Mouse (Mus musculus) heart, embryonic 16.5 days (tissue): ENCODE measurements at regions not wholly inside any gene's neighbourhood (a gene's known extent, or its start where the extent isn't known, plus 50 kb on each side); places are given as distances from the start of the nearest gene placed in this dataset.

Experiments
- ATAC-seq: fragments of 200-750 bp; cut with Nextera tagmentation; replicated peaks from 2 replicates; pipeline ENCODE4 v1.8.0; 2017; ENCODE audit warnings: moderate number of reproducible peaks; ENCODE audit not compliant: insufficient read depth, low FRiP score; ENCODE audit errors: extremely low read depth
- H3K27ac ChIP-seq: fragments of 300-500 bp; sonication (generic); 2 replicates; pipeline ENCODE4 v1.5.1; 2014; ENCODE audit warnings: mild to moderate bottlenecking, low read length, control low read depth, moderate library complexity
- H3K27me3 ChIP-seq: fragments of 300-500 bp; sonication (generic); 2 replicates; pipeline ENCODE4 v1.6.1; 2014; ENCODE audit warnings: low read length, mixed read lengths; ENCODE audit not compliant: control insufficient read depth, insufficient read depth
- H3K36me3 ChIP-seq: fragments of 300-500 bp; sonication (generic); 2 replicates; pipeline ENCODE4 v1.6.1; 2014; ENCODE audit not compliant: control insufficient read depth, insufficient read depth
- H3K4me1 ChIP-seq: fragments of 300-500 bp; sonication (generic); 2 replicates; pipeline ENCODE4 v1.6.1; 2014; ENCODE audit warnings: low read length, mixed read lengths; ENCODE audit not compliant: control insufficient read depth, insufficient read depth
- H3K4me2 ChIP-seq: fragments of 300-500 bp; sonication (generic); 2 replicates; pipeline ENCODE4 v1.6.1; 2014; ENCODE audit warnings: low read depth, mild to moderate bottlenecking, control low read depth, low read length
- H3K4me3 ChIP-seq: fragments of 300-500 bp; sonication (generic); 2 replicates; pipeline ENCODE4 v1.5.1; 2014; ENCODE audit warnings: mild to moderate bottlenecking, control low read depth, low read length
- H3K9ac ChIP-seq: fragments of 300-500 bp; sonication (generic); 2 replicates; pipeline ENCODE4 v1.6.1; 2014; ENCODE audit warnings: low read length, control low read depth
- H3K9me3 ChIP-seq: fragments of 300-500 bp; sonication (generic); replicated peaks from 2 replicates; pipeline ENCODE4 v1.6.1; 2016; ENCODE audit warnings: low read length; ENCODE audit not compliant: control insufficient read depth
- WGBS: fragments of 180-500 bp; shearing (Covaris S2); extraction: QIAGEN DNeasy Blood & Tissue Kit; methylation state at CpG from one replicate; pipeline ENCODE4 v1.1.7; 2014; 5-methylcytosine and 5-hydroxymethylcytosine counted together

- H3K9me3 ChIP-seq = no peaks in the 10 kb centered on the region
- no peaks in the 10 kb centered on the region for H3K36me3 ChIP-seq
- no peak overlapping the region for H3K27ac ChIP-seq
- H3K9ac ChIP-seq = no peak overlapping the region
- H3K27me3 ChIP-seq = no peaks in the 10 kb centered on the region
- WGBS = 80% methylated on average over 13 of the region's 13 CpGs
- no peak overlapping the region for H3K4me2 ChIP-seq
- no peaks in the 10 kb centered on the region for H3K4me1 ChIP-seq
- no peak for ATAC-seq
- no peak overlapping the region for H3K4me3 ChIP-seq
These were observed 544.3 kb downstream of the Ccdc171 start for GRCm38 (mm10) chr4:84069681-84070080.

GRCm38 (mm10) chr4:84070089-84070488 is 544.7 kb downstream of the Ccdc171 start:
- WGBS = 61% methylated on average over 4 of the region's 4 CpGs
- H3K4me1 ChIP-seq = no peaks in the 10 kb centered on the region
- H3K27ac ChIP-seq = no peak overlapping the region
- H3K4me3 ChIP-seq = no peak overlapping the region
- H3K9me3 ChIP-seq = no peaks in the 10 kb centered on the region
- H3K27me3 ChIP-seq = no peaks in the 10 kb centered on the region
- no peak overlapping the region for H3K4me2 ChIP-seq
- H3K9ac ChIP-seq = no peak overlapping the region
- H3K36me3 ChIP-seq = no peaks in the 10 kb centered on the region
- ATAC-seq = no peak

DNA sequence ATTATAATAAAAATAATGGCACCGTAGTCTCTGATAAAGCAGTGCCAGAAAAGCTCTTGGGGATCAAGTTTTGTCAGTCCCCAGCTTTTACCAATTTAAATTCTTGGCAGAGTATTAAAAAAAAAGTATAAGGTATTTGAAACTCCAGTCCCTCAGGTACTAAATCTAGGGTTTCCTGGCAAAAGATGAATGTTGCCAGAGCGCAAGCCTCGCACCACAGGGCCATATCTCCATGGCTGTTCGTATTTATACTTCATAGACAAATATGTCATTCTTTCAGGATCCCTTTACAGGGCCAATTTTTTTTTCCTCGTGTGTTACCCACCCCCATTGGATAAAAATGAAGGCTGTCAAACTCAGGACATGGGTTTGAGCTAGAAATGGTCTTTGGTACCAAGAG is 546.8 kb downstream of the Ccdc171 start:
- WGBS = 73% methylated on average over 5 of the region's 5 CpGs
- H3K9ac ChIP-seq = no peak overlapping the region
- no peak overlapping the region for H3K4me2 ChIP-seq
- ATAC-seq = no peak
- no peaks in the 10 kb centered on the region for H3K27me3 ChIP-seq
- no peaks in the 10 kb centered on the region for H3K9me3 ChIP-seq
- no peak overlapping the region for H3K4me3 ChIP-seq
- no peaks in the 10 kb centered on the region for H3K36me3 ChIP-seq
- no peak overlapping the region for H3K27ac ChIP-seq
- no peaks in the 10 kb centered on the region for H3K4me1 ChIP-seq

- WGBS = 84% methylated on average over 1 of the region's 1 CpGs
These were observed 551.2 kb downstream of the Ccdc171 start for GRCm38 (mm10) chr4:84076526-84076925.

GRCm38 (mm10) chr4:84079516-84079915 is 554.2 kb downstream of the Ccdc171 start:
- no peak for ATAC-seq
- Histone ChIP-seq H3K4me2 (no peak overlapping the region), H3K9me3 (no peaks in the 10 kb centered on the region), H3K36me3 (no peaks in the 10 kb centered on the region), H3K4me3 (no peak overlapping the region), H3K9ac (no peak overlapping the region), H3K27ac (no peak overlapping the region; the same call in 1 of the 2 replicates), H3K4me1 (no peaks in the 10 kb centered on the region), H3K27me3 (no peaks in the 10 kb centered on the region)
- 53% methylated on average over 2 of the region's 2 CpGs for WGBS

More at GRCm38 (mm10) chr4:84076526-84076925, 551.2 kb downstream of the Ccdc171 start:
- Histone ChIP-seq H3K27me3 (no peaks in the 10 kb centered on the region), H3K27ac (no peak overlapping the region), H3K9ac (no peak overlapping the region), H3K9me3 (no peaks in the 10 kb centered on the region), H3K4me1 (no peaks in the 10 kb centered on the region), H3K4me2 (no peak overlapping the region), H3K4me3 (no peak overlapping the region), H3K36me3 (no peaks in the 10 kb centered on the region)
- ATAC-seq = no peak

GRCm38 (mm10) chr4:84081518-84081917 is 556.2 kb downstream of the Ccdc171 start:
- WGBS = 46% methylated on average over 7 of the region's 7 CpGs
- H3K27me3 ChIP-seq = no peaks in the 10 kb centered on the region
- no peak overlapping the region for H3K27ac ChIP-seq
- no peak overlapping the region for H3K9ac ChIP-seq
- H3K4me2 ChIP-seq = no peak overlapping the region
- H3K4me1 ChIP-seq = no peaks in the 10 kb centered on the region
- H3K9me3 ChIP-seq = no peaks in the 10 kb centered on the region
- no peak for ATAC-seq
- no peaks in the 10 kb centered on the region for H3K36me3 ChIP-seq
- no peak overlapping the region for H3K4me3 ChIP-seq

DNA sequence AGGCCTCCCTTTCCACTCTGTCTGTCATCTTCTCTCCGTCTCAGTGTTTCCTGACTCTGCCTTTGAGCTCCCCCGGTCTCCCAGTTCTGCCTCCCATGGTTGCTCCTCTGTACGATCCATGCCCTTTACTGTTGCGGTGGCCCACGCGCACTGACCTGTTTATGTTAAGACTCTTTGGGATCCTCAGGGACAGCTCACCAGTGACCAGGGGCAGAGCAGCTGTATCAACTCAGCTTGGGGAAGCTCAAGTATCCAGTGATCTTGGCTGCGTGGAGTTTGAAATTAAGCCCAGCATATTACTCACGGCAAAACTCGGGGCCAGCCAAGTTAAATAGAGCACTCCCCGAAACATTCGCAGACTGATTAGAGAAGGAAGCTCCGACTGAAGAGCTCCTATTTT is 562.8 kb downstream of the Ccdc171 start:
- Histone ChIP-seq H3K4me3 (no peak overlapping the region), H3K27ac (peak overlapping the region; percentile 32), H3K36me3 (no peaks in the 10 kb centered on the region), H3K4me2 (no peak overlapping the region), H3K9ac (no peak overlapping the region), H3K4me1 (no peaks in the 10 kb centered on the region), H3K9me3 (no peaks in the 10 kb centered on the region), H3K27me3 (no peaks in the 10 kb centered on the region)
- ATAC-seq = peak; percentile 87
- whole genome bisulfite sequencing = 61% methylated on average over 12 of the region's 12 CpGs

GRCm38 (mm10) chr4:84092509-84092908 is 567.2 kb downstream of the Ccdc171 start:
- Histone ChIP-seq H3K9me3 (no peaks in the 10 kb centered on the region), H3K9ac (no peak overlapping the region), H3K4me1 (no peaks in the 10 kb centered on the region), H3K36me3 (no peaks in the 10 kb centered on the region), H3K27ac (no peak overlapping the region), H3K27me3 (no peaks in the 10 kb centered on the region), H3K4me3 (no peak overlapping the region), H3K4me2 (no peak overlapping the region)
- 52% methylated on average over 9 of the region's 9 CpGs for WGBS
- no peak for ATAC-seq

DNA sequence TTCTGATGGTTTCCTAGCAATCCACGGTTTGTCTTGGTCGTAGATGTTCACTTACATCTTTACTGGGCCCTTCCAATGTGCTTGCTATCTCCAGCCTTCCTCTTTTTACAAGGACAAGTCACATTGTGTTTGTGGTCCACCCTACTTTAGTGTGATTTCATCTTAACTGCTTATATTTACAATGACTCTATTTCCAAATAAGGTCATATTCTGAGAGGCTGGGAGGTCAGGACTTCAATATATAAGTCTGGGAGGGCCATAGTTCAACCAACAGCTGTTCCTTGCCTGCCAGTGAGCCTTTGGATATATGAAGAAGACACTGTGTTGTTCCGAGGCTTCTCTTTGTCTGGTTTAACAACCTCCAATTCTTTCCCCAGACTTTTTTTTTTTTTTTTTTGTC is 569.9 kb downstream of the Ccdc171 start:
- Histone ChIP-seq H3K27ac (no peak overlapping the region), H3K36me3 (no peaks in the 10 kb centered on the region), H3K4me3 (no peak overlapping the region), H3K4me1 (no peaks in the 10 kb centered on the region), H3K9me3 (no peaks in the 10 kb centered on the region), H3K27me3 (0 out of 2 replicates have a peak, but pooled peaks cover 3% of the 10 kb centered on the region), H3K9ac (no peak overlapping the region), H3K4me2 (no peak overlapping the region)
- ATAC-seq = no peak
- 81% methylated on average over 3 of the region's 3 CpGs for WGBS

GRCm38 (mm10) chr4:84096081-84096480 is 570.7 kb downstream of the Ccdc171 start:
- WGBS = 67% methylated on average over 4 of the region's 4 CpGs

More at GRCm38 (mm10) chr4:84096081-84096480, 570.7 kb downstream of the Ccdc171 start:
- Histone ChIP-seq H3K4me3 (no peak overlapping the region), H3K27me3 (0 out of 2 replicates have a peak, but pooled peaks cover 3% of the 10 kb centered on the region), H3K4me2 (no peak overlapping the region), H3K36me3 (no peaks in the 10 kb centered on the region), H3K4me1 (no peaks in the 10 kb centered on the region), H3K9ac (no peak overlapping the region), H3K27ac (no peak overlapping the region), H3K9me3 (no peaks in the 10 kb centered on the region)
- no peak for ATAC-seq
